Mouse (Mus musculus): Measurements from ENCODE around the gene St5. TPM values are rescaled to one million over a fixed set of nuclear protein-coding genes. Genes with fewer than 3 reads are reported as not detected.

Gene St5
- polyA plus RNA-seq, 1 experiment from 2014 or later = 61.4 TPM

GRCm38 (mm10) chr7:109541609-109542363 is 161.6 kb downstream of the St5 start:
- Histone ChIP-seq H3K4me2 (ENCODE audit: low read depth) (no peak overlapping the region), H3K27ac (ENCODE audit: low read depth, low read length) (no peak overlapping the region), H3K4me1 (ENCODE audit: control insufficient read depth, insufficient read depth, low read length) (no peaks in the 10 kb centered on the region), H3K9ac (ENCODE audit: low read length) (no peak overlapping the region), H3K4me3 (ENCODE audit: low read depth, low read length) (no peak overlapping the region), H3K9me3 (ENCODE audit: control insufficient read depth, low read length) (no peaks in the 10 kb centered on the region), H3K36me3 (ENCODE audit: control insufficient read depth, insufficient read depth, low read length) (peaks cover 2% of the 10 kb centered on the region), H3K27me3 (ENCODE audit: control insufficient read depth, insufficient read depth, low read length) (no peaks in the 10 kb centered on the region)
- DNase-seq (ENCODE audit: low spot score) (no peak), ATAC-seq (ENCODE audit: insufficient read depth, low FRiP score, low TSS enrichment) (no peak)
- 94% methylated on average over 10 of the region's 10 CpGs for WGBS

GRCm38 (mm10) chr7:109540902-109541301 is 162.5 kb downstream of the St5 start:
- Histone ChIP-seq H3K4me1 (ENCODE audit: control insufficient read depth, insufficient read depth, low read length) (no peaks in the 10 kb centered on the region), H3K27me3 (ENCODE audit: control insufficient read depth, insufficient read depth, low read length) (no peaks in the 10 kb centered on the region), H3K36me3 (ENCODE audit: control insufficient read depth, insufficient read depth, low read length) (peaks cover 4% of the 10 kb centered on the region), H3K9me3 (ENCODE audit: control insufficient read depth, low read length) (no peaks in the 10 kb centered on the region), H3K4me2 (ENCODE audit: low read depth) (no peak overlapping the region), H3K9ac (ENCODE audit: low read length) (no peak overlapping the region), H3K4me3 (ENCODE audit: low read depth, low read length) (no peak overlapping the region), H3K27ac (ENCODE audit: low read depth, low read length) (no peak overlapping the region)
- no peak for ATAC-seq (ENCODE audit: insufficient read depth, low FRiP score, low TSS enrichment)
- DNase-seq (ENCODE audit: low spot score) = no peak

DNA sequence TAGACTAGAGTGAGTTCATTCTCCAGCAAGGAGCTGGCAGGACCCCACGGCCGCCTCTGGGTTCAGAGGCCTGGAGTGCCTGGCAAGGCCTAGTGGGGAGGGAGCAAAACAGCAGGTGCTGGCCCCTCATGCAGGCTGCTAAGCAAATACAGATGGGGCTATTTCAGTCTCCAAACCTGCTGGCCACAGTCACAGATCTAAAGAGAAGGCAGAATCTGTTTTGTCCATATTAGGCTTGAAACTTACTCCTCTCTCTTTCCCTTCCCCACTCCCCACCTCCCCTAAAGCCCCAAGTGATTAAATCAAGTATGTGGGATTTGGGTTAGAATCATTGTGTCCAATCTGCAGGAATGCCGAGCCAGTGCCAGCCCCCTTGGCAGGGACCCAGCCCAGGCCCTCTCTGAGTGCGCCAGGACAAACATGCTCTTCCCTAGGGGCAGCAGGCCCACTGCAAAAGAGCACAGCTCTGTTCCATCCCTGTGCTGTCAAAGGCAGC is 166.9 kb downstream of the St5 start:
- H3K4me3 ChIP-seq (ENCODE audit: low read depth, low read length) = no peak overlapping the region
- no peaks in the 10 kb centered on the region for H3K9me3 ChIP-seq (ENCODE audit: control insufficient read depth, low read length)
- H3K4me1 ChIP-seq (ENCODE audit: control insufficient read depth, insufficient read depth, low read length) = no peaks in the 10 kb centered on the region
- H3K9ac ChIP-seq (ENCODE audit: low read length) = no peak overlapping the region
- ATAC-seq (ENCODE audit: insufficient read depth, low FRiP score, low TSS enrichment) (no peak), DNase-seq (ENCODE audit: low spot score) (no peak)
- no peaks in the 10 kb centered on the region for H3K27me3 ChIP-seq (ENCODE audit: control insufficient read depth, insufficient read depth, low read length)
- H3K27ac ChIP-seq (ENCODE audit: low read depth, low read length) = no peak overlapping the region
- WGBS = 70% methylated on average over 4 of the region's 4 CpGs
- H3K4me2 ChIP-seq (ENCODE audit: low read depth) = no peak overlapping the region
- peaks cover 7% of the 10 kb centered on the region for H3K36me3 ChIP-seq (ENCODE audit: control insufficient read depth, insufficient read depth, low read length)

- WGBS = 95% methylated on average over 3 of the region's 3 CpGs
Observed at GRCm38 (mm10) chr7:109534921-109535320, 168.5 kb downstream of the St5 start.

DNA sequence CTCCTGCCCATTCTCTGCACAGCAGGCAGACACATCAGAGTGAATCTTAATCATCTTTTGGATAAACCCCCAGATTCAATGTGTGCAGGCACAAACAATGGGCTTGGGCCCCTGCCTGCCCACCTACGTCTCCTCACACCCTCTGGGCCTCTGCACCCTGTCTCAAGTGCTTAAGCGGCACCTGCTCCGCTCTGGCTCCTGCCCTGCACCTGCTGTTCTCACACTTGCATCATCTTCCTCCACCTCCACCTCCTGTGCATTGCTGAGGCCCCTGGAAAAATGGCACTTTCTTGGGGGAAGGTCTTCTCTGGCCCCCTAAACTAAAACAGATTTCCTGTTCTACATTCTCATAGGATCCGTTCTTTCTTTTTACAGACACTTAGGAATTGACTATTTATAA is 169.5 kb downstream of the St5 start:
- DNase-seq (ENCODE audit: low spot score) (no peak), ATAC-seq (ENCODE audit: insufficient read depth, low FRiP score, low TSS enrichment) (no peak)
- no peaks in the 10 kb centered on the region for H3K9me3 ChIP-seq (ENCODE audit: control insufficient read depth, low read length)
- H3K4me1 ChIP-seq (ENCODE audit: control insufficient read depth, insufficient read depth, low read length) = no peaks in the 10 kb centered on the region
- H3K27me3 ChIP-seq (ENCODE audit: control insufficient read depth, insufficient read depth, low read length) = no peaks in the 10 kb centered on the region
- H3K36me3 ChIP-seq (ENCODE audit: control insufficient read depth, insufficient read depth, low read length) = peaks cover 9% of the 10 kb centered on the region
- H3K4me2 ChIP-seq (ENCODE audit: low read depth) = no peak overlapping the region
- WGBS = 93% methylated on average over 4 of the region's 4 CpGs
- no peak overlapping the region for H3K27ac ChIP-seq (ENCODE audit: low read depth, low read length)
- H3K4me3 ChIP-seq (ENCODE audit: low read depth, low read length) = no peak overlapping the region
- no peak overlapping the region for H3K9ac ChIP-seq (ENCODE audit: low read length)

More at GRCm38 (mm10) chr7:109534921-109535320, 168.5 kb downstream of the St5 start:
- DNase-seq (ENCODE audit: low spot score) (no peak), ATAC-seq (ENCODE audit: insufficient read depth, low FRiP score, low TSS enrichment) (no peak)
- Histone ChIP-seq H3K4me1 (ENCODE audit: control insufficient read depth, insufficient read depth, low read length) (no peaks in the 10 kb centered on the region), H3K4me3 (ENCODE audit: low read depth, low read length) (no peak overlapping the region), H3K27ac (ENCODE audit: low read depth, low read length) (no peak overlapping the region), H3K9ac (ENCODE audit: low read length) (no peak overlapping the region), H3K9me3 (ENCODE audit: control insufficient read depth, low read length) (no peaks in the 10 kb centered on the region), H3K27me3 (ENCODE audit: control insufficient read depth, insufficient read depth, low read length) (no peaks in the 10 kb centered on the region), H3K4me2 (ENCODE audit: low read depth) (no peak overlapping the region), H3K36me3 (ENCODE audit: control insufficient read depth, insufficient read depth, low read length) (peaks cover 9% of the 10 kb centered on the region)

DNA sequence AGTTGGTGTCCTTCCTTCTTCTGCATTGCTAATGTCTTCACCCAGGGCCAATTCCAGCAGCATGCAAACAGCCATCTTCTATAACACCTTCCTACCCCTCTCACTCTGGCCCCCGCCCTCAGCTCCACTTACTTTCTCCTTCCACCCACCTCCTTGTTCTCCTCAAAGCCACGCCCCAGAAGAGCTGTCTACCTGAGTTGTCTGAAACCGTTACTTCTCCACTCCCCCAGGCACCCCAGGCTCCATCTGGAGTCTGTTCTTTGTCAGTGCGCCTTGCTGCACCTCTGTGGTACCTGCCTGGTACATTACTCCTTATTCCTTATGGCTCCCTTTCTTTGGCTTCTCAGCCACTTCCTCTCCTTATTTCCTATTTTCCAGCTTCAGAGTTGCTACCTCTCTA is 170.3 kb downstream of the St5 start:
- no peaks in the 10 kb centered on the region for H3K4me1 ChIP-seq (ENCODE audit: control insufficient read depth, insufficient read depth, low read length)
- H3K9me3 ChIP-seq (ENCODE audit: control insufficient read depth, low read length) = no peaks in the 10 kb centered on the region
- ATAC-seq (ENCODE audit: insufficient read depth, low FRiP score, low TSS enrichment) = no peak
- no peak for DNase-seq (ENCODE audit: low spot score)
- H3K27ac ChIP-seq (ENCODE audit: low read depth, low read length) = no peak overlapping the region
- H3K27me3 ChIP-seq (ENCODE audit: control insufficient read depth, insufficient read depth, low read length) = no peaks in the 10 kb centered on the region
- H3K4me2 ChIP-seq (ENCODE audit: low read depth) = no peak overlapping the region
- no peak overlapping the region for H3K9ac ChIP-seq (ENCODE audit: low read length)
- H3K36me3 ChIP-seq (ENCODE audit: control insufficient read depth, insufficient read depth, low read length) = peaks cover 7% of the 10 kb centered on the region
- WGBS = 77% methylated on average over 4 of the region's 4 CpGs
- no peak overlapping the region for H3K4me3 ChIP-seq (ENCODE audit: low read depth, low read length)

DNA sequence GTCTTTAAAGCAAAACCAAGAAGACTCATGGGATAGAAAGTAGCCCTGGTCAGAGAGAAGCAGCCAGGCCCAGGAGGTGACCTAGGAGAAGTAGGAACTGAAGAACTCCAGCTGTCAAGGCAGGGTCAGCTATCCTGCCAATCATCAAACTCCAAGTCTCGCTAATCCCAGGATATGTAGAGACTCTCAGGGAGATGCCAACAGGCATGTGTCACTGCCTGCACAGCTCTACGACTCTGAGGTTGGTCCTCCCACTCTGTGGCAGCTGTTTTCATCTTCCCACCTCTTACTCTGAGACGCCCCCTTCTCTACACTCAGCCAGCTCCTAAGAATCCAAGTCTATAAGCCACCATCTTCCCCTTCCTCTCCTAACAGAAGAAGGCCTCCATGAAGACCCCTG is 170.7 kb downstream of the St5 start:
- H3K9me3 ChIP-seq (ENCODE audit: control insufficient read depth, low read length) = no peaks in the 10 kb centered on the region
- H3K36me3 ChIP-seq (ENCODE audit: control insufficient read depth, insufficient read depth, low read length) = peaks cover 7% of the 10 kb centered on the region
- H3K4me3 ChIP-seq (ENCODE audit: low read depth, low read length) = no peak overlapping the region
- no peak overlapping the region for H3K27ac ChIP-seq (ENCODE audit: low read depth, low read length)
- H3K4me2 ChIP-seq (ENCODE audit: low read depth) = no peak overlapping the region
- no peaks in the 10 kb centered on the region for H3K4me1 ChIP-seq (ENCODE audit: control insufficient read depth, insufficient read depth, low read length)
- DNase-seq (ENCODE audit: low spot score) (no peak), ATAC-seq (ENCODE audit: insufficient read depth, low FRiP score, low TSS enrichment) (no peak)
- no peaks in the 10 kb centered on the region for H3K27me3 ChIP-seq (ENCODE audit: control insufficient read depth, insufficient read depth, low read length)
- no peak overlapping the region for H3K9ac ChIP-seq (ENCODE audit: low read length)
- 83% methylated on average over 3 of the region's 3 CpGs for WGBS

DNA sequence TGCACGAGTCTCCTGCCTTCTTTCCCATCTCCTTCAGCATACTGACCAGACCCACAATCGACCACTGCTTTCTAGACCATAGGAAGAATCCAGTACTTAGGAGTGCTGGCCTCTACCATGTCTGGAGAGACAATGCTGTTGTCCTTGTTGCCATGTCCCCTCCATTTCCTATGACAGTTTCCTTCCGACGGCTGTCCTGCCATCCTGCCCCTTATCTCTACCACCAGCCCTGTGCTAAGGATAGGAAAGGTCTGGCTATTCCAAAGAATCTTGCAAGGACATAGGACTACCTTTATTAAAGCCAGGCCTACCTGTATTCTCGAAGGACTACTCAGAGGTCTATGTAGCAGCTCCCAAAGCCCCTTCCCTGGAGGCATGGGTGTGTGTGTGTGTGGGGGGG is 171.9 kb downstream of the St5 start:
- H3K9me3 ChIP-seq (ENCODE audit: control insufficient read depth, low read length) = no peaks in the 10 kb centered on the region
- H3K27me3 ChIP-seq (ENCODE audit: control insufficient read depth, insufficient read depth, low read length) = no peaks in the 10 kb centered on the region
- H3K4me1 ChIP-seq (ENCODE audit: control insufficient read depth, insufficient read depth, low read length) = no peaks in the 10 kb centered on the region
- H3K9ac ChIP-seq (ENCODE audit: low read length) = no peak overlapping the region
- DNase-seq (ENCODE audit: low spot score) = no peak
- H3K27ac ChIP-seq (ENCODE audit: low read depth, low read length) = no peak overlapping the region
- WGBS = 83% methylated on average over 5 of the region's 5 CpGs
- H3K4me3 ChIP-seq (ENCODE audit: low read depth, low read length) = no peak overlapping the region
- H3K36me3 ChIP-seq (ENCODE audit: control insufficient read depth, insufficient read depth, low read length) = peaks cover 6% of the 10 kb centered on the region
- no peak for ATAC-seq (ENCODE audit: insufficient read depth, low FRiP score, low TSS enrichment)
- no peak overlapping the region for H3K4me2 ChIP-seq (ENCODE audit: low read depth)

GRCm38 (mm10) chr7:109529741-109530140 is 173.7 kb downstream of the St5 start:
- DNase-seq (ENCODE audit: low spot score) (no peak), ATAC-seq (ENCODE audit: insufficient read depth, low FRiP score, low TSS enrichment) (no peak)
- H3K9me3 ChIP-seq (ENCODE audit: control insufficient read depth, low read length) = no peaks in the 10 kb centered on the region
- H3K4me2 ChIP-seq (ENCODE audit: low read depth) = no peak overlapping the region
- H3K36me3 ChIP-seq (ENCODE audit: control insufficient read depth, insufficient read depth, low read length) = peaks cover 6% of the 10 kb centered on the region
- H3K27me3 ChIP-seq (ENCODE audit: control insufficient read depth, insufficient read depth, low read length) = no peaks in the 10 kb centered on the region
- no peak overlapping the region for H3K4me3 ChIP-seq (ENCODE audit: low read depth, low read length)
- H3K27ac ChIP-seq (ENCODE audit: low read depth, low read length) = no peak overlapping the region
- H3K4me1 ChIP-seq (ENCODE audit: control insufficient read depth, insufficient read depth, low read length) = no peaks in the 10 kb centered on the region
- 89% methylated on average over 2 of the region's 2 CpGs for WGBS
- no peak overlapping the region for H3K9ac ChIP-seq (ENCODE audit: low read length)
